Mouse (Mus musculus): Measurements from ENCODE around the gene Epb41l2.

GRCm38 (mm10) chr10:25415188-25415717, 55.7 kb downstream of the Epb41l2 start:
- TF ChIP-seq CTCF (conservative IDR thresholded peaks at IDR 0.05; ENCODE audit: low read length) (peak; percentile 39), POU5F1 (IDR thresholded peaks at IDR 0.05; ENCODE audit: borderline replicate concordance, low read length) (no peak), NANOG (IDR thresholded peaks at IDR 0.05; ENCODE audit: borderline replicate concordance, low read length) (no peak)

All from E14TG2a.4 (cell line).